Mouse (Mus musculus): ENCODE data around the gene Fam102a. TPM values are rescaled to one million over a fixed set of nuclear protein-coding genes. Genes with fewer than 3 reads are reported as not detected.

Gene Fam102a
- polyA plus RNA-seq, 1 experiment from 2014 or later: 5.6 TPM

Other genes starting within 250 kb of the Fam102a start
- gene Golga2, start 247.9 kb upstream of the Fam102a start, polyA plus RNA-seq (2015; fragmentation: Nextera tagmentation; extraction: Ambion mirVana): 29.4 and 29.8 TPM in 2 replicates
- 362 and 368 TPM in 2 replicates for gene Swi5, start 247.3 kb upstream of the Fam102a start, polyA plus RNA-seq (2015; fragmentation: Nextera tagmentation; extraction: Ambion mirVana)
- gene Ciz1, start 183.0 kb upstream of the Fam102a start, polyA plus RNA-seq (2015; fragmentation: Nextera tagmentation; extraction: Ambion mirVana): 64.3 and 64.6 TPM in 2 replicates
- 26.9 and 38.4 TPM in 2 replicates for gene Dnm1, start 182.0 kb upstream of the Fam102a start, polyA plus RNA-seq (2015; fragmentation: Nextera tagmentation; extraction: Ambion mirVana)
- gene 1110008P14Rik, start 153.4 kb upstream of the Fam102a start, polyA plus RNA-seq (2015; fragmentation: Nextera tagmentation; extraction: Ambion mirVana): 67.8 and 77.7 TPM in 2 replicates
- gene Lcn2, start 147.1 kb upstream of the Fam102a start, polyA plus RNA-seq (2015; fragmentation: Nextera tagmentation; extraction: Ambion mirVana): not detected in 2 replicates
- gene Ptges2, start 139.4 kb upstream of the Fam102a start, polyA plus RNA-seq (2015; fragmentation: Nextera tagmentation; extraction: Ambion mirVana): 35.6 and 42.7 TPM in 2 replicates
- 7.0 and 7.5 TPM in 2 replicates for gene Naif1, start 84.9 kb upstream of the Fam102a start, polyA plus RNA-seq (2015; fragmentation: Nextera tagmentation; extraction: Ambion mirVana)
- 46.9 and 47.7 TPM in 2 replicates for gene Slc25a25, start 83.9 kb upstream of the Fam102a start, polyA plus RNA-seq (2015; fragmentation: Nextera tagmentation; extraction: Ambion mirVana)
- gene Dpm2, start 35.5 kb downstream of the Fam102a start, polyA plus RNA-seq (2015; fragmentation: Nextera tagmentation; extraction: Ambion mirVana): 136 and 141 TPM in 2 replicates
- gene Pip5kl1, start 39.5 kb downstream of the Fam102a start, polyA plus RNA-seq (2015; fragmentation: Nextera tagmentation; extraction: Ambion mirVana): 3.9 and 6.8 TPM in 2 replicates
- gene 9430097D07Rik, start 40.4 kb downstream of the Fam102a start, polyA plus RNA-seq (2015; fragmentation: Nextera tagmentation; extraction: Ambion mirVana): 0.42 and 0.60 TPM in 2 replicates
- gene St6galnac4, start 51.8 kb downstream of the Fam102a start, polyA plus RNA-seq (2015; fragmentation: Nextera tagmentation; extraction: Ambion mirVana): 27.4 and 29.6 TPM in 2 replicates
- 18.3 and 21.6 TPM in 2 replicates for gene St6galnac6, start 64.4 kb downstream of the Fam102a start, polyA plus RNA-seq (2015; fragmentation: Nextera tagmentation; extraction: Ambion mirVana)
- 83.8 and 91.2 TPM in 2 replicates for gene Ak1, start 86.4 kb downstream of the Fam102a start, polyA plus RNA-seq (2015; fragmentation: Nextera tagmentation; extraction: Ambion mirVana)
- gene Eng, start 111.3 kb downstream of the Fam102a start, polyA plus RNA-seq (2015; fragmentation: Nextera tagmentation; extraction: Ambion mirVana): 27.3 and 31.9 TPM in 2 replicates
- 21.5 and 23.7 TPM in 2 replicates for gene Fpgs, start 168.8 kb downstream of the Fam102a start, polyA plus RNA-seq (2015; fragmentation: Nextera tagmentation; extraction: Ambion mirVana)
- 82.2 and 85.0 TPM in 2 replicates for gene Cdk9, start 177.7 kb downstream of the Fam102a start, polyA plus RNA-seq (2015; fragmentation: Nextera tagmentation; extraction: Ambion mirVana)
- gene Sh2d3c, start 185.7 kb downstream of the Fam102a start, polyA plus RNA-seq (2015; fragmentation: Nextera tagmentation; extraction: Ambion mirVana): 41.9 and 43.0 TPM in 2 replicates
- gene 6330409D20Rik, start 205.7 kb downstream of the Fam102a start, polyA plus RNA-seq (2015; fragmentation: Nextera tagmentation; extraction: Ambion mirVana): 2.8 and 3.5 TPM in 2 replicates
- 62.1 and 65.4 TPM in 2 replicates for gene Tor2a, start 221.9 kb downstream of the Fam102a start, polyA plus RNA-seq (2015; fragmentation: Nextera tagmentation; extraction: Ambion mirVana)
- 0.41 and 0.62 TPM in 2 replicates for gene Ttc16, start 240.3 kb downstream of the Fam102a start, polyA plus RNA-seq (2015; fragmentation: Nextera tagmentation; extraction: Ambion mirVana)
- gene Ptrh1, start 240.5 kb downstream of the Fam102a start, polyA plus RNA-seq (2015; fragmentation: Nextera tagmentation; extraction: Ambion mirVana): 5.4 and 6.9 TPM in 2 replicates
- 0.58 and 0.66 TPM in 2 replicates for gene Cfap157, start 249.1 kb downstream of the Fam102a start, polyA plus RNA-seq (2015; fragmentation: Nextera tagmentation; extraction: Ambion mirVana)

Data from forebrain, embryonic 16.5 days (tissue).